Mouse (Mus musculus) lung, adult 10 weeks (tissue): Measurements from ENCODE around the gene Lpar4. TPM values are rescaled to one million over a fixed set of nuclear protein-coding genes. Genes with fewer than 3 reads are reported as not detected.

Source experiments
- polyA plus RNA-seq: library from polyadenylated mRNA; stranded (reverse); fragments of 350-450 nt; fragmentation: Illumina TruSeq; extraction: RNeasy Lipid Tissue Mini Kit (QIAGEN cat#74804); gene quantifications from one replicate; pipeline ENCODE4 v1.2.3, GENCODE M21; 2014; ENCODE audit warnings: low read depth, low replicate concordance; ENCODE audit not compliant: insufficient read depth

The Lpar4 gene
- 0.89 TPM for polyA plus RNA-seq

DNA sequence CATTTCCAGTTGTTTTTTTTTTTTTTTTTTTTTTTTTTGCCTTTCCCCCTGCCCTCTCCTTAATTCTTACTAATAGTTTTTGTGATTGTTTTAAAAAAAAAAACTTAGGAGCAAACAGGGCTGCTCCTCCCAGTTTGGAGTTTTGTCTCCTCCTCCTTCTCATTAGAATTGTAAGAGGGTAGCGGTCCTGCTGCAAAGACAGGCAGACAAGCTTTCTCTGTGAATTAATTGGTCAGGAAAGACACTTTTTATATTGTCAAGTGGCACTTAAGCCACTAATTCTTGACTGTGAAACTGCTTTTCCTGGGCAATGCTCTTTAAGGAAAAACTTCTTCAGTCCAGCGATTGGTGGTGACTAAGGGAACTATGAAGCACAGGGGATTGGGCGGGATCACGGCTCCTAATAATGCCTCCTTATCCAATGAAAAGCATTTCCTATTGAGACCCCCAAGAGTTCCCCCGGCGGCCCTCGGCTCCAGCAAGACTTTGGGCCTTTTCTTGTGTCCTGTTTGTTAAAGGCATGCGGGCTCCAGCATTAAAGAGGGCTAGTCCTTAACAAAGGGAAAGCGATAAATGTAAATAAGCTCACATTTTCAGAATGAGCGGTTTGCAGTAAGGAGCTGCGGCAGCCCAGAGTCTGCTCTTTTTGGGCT, at the start of gene Lpar4:
TSS of gene Lpar4 (plus strand) at position 451 of the 653 bp plus-strand sequence.

Other genes with a start within 250 kb of the Lpar4 start
- gene Rtl3, start 80.0 kb upstream of the Lpar4 start, polyA plus RNA-seq, result 0.14 TPM
- gene P2ry10, start 167.9 kb downstream of the Lpar4 start, polyA plus RNA-seq, result 8.0 TPM
- 1.8 TPM for gene P2ry10b, start 228.3 kb downstream of the Lpar4 start, polyA plus RNA-seq